Mouse (Mus musculus): ENCODE measurements around the gene Bbof1.

DNA sequence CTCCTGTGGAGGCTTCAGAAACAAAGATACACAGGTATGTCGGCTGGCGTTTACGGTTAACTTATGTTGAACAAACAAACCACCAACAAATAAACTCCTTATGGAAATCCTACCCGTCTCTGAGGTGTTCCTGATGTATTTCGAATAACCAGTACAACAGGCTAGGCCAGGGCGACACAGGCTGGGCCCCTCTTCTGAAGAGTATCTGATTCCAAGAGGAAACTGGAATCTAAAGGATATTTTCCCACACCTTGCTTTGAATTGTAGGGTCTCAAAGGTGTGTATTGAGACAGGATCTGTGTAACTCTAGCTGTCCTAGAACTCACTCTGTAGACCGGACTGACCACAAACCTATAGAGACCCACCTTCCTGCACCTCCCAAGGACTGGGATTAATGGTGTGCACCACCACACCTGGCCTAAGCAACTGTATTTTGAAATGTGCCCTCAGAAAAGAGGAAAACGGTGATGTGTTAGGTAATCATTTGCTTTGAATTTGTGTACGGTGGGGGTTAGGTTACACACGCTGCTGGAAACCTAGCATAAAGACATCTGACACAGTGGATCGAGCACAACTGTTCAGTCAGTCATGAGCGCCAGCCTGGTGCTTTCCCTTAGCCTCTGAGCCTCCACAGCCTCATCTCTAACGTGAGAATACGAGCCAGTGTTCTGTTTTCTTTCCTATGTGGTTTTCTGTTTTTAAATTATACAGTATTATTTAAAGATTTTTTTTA is 11.8 kb upstream of the Bbof1 start:
- TF ChIP-seq CHD2 (IDR thresholded peaks at IDR 0.05; ENCODE audit: low read depth, low read length), result no peak
- no peak for TF ChIP-seq ZC3H11A (IDR thresholded peaks at IDR 0.05; ENCODE audit: borderline replicate concordance, low read depth, low read length)
- TF ChIP-seq MAFK (IDR thresholded peaks at IDR 0.05; ENCODE audit: insufficient read depth, low read depth, low read length), result no peak
- TF ChIP-seq ZNF384 (IDR thresholded peaks at IDR 0.05; ENCODE audit: low read depth, low read length), result no peak
- no peak for TF ChIP-seq HCFC1 (IDR thresholded peaks at IDR 0.05; ENCODE audit: borderline replicate concordance, insufficient read depth, low read length)
